Mouse (Mus musculus): ENCODE measurements around the gene Ube4b. TPM values are rescaled to one million over a fixed set of nuclear protein-coding genes. Genes with fewer than 3 reads are reported as not detected.
"Not testable (repeated sequence)": the region's sequence is repeated elsewhere in the genome, so short reads cannot be mapped to it uniquely, and the experiment has no call there.

The Ube4b gene
- total RNA-seq (2014; fragmentation: Nextera tagmentation) (65.7 and 65.9 TPM in 2 replicates), total RNA-seq (2017) (24.1 and 34.2 TPM in 2 replicates)

DNA sequence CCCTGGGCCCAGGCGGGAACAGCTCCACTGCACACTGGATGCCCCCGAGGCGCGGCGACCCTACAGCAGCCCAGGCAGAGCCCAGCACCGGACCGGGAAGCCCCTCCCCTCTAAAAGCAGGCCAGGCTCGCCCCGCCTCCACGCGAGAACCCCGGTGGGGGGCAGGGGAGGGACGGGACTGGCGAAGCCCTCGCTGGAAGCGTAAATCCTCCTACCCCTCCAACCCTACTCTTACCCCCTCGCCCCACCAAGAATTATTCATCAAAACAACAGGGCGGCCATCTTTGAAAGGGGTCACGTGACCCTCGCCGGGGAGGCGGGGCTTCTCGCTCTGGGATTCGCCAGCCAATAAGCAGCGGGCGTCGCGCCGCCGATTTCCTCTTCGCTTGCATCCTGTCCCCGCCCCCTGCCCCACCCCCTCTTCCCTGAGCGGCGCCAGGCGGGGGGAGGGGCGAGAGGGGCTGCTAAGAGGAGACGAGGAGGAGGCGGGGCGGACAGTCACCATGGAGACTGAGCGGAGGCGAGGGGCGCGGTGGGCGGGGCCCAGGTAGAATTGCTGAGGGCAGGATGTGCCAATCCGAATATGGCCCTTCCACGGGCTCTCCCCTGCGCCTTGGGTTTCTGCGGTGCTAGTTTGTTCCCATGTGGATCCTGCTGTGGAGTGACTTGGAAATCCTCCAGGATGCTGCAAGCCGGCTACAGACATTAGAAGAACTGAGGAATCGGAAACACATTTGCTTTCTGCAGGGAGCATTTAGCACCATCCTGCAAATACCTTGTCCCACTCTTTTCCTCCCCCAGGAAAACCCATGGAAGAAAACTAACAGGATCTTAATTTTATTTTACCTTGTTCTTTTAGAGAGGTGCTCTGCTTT, at the start of gene Ube4b:
Gene Ube4b (minus strand): TSS at position 425 of the 875 bp plus-strand sequence.
- ATAC-seq (replicated peaks; ENCODE audit: low FRiP score, low TSS enrichment, poor library complexity, severe bottlenecking) = peak; percentile 87

DNA sequence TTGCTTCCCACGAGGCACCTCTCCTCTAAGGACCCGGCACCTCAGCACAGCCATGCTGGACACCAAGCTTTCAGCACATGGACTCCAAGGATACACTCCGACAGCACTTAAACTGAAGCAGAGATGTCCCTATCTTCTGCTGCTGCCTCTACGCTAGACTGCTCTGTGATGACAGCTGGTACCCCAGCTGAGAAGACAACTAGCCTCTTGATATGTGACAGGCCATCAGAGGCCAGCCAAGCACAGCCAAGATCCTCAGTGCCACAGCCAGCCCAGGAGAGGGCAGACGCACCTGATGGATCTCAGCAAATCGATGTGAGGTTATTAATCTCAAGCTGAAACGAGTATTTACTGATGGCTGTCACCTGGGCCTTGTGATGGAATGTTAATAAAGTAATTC, 48.5 kb upstream of the Ube4b start:
- no peak for ATAC-seq (replicated peaks; ENCODE audit: low FRiP score, low TSS enrichment, poor library complexity, severe bottlenecking)

DNA sequence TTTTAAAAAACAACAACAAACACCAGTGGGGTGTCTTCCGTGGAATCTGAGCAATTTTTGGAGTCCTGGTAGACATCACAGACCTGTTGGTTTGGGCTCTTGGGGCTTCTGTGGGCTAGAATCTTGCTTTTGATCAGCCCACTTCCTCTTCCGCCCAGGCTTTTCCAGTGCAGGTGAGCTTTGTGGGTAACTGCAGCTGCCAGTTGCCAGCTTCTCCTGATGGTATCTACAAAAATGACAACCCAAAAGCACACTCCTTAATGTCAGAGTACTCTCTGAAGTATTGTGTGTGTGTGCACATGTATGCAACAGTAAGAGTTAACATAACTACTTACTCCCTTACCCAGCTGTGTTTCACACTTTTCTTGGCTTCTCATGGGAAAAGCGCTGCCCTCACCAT, 43.0 kb upstream of the Ube4b start:
- no peak for ATAC-seq (replicated peaks; ENCODE audit: low FRiP score, low TSS enrichment, poor library complexity, severe bottlenecking)

DNA sequence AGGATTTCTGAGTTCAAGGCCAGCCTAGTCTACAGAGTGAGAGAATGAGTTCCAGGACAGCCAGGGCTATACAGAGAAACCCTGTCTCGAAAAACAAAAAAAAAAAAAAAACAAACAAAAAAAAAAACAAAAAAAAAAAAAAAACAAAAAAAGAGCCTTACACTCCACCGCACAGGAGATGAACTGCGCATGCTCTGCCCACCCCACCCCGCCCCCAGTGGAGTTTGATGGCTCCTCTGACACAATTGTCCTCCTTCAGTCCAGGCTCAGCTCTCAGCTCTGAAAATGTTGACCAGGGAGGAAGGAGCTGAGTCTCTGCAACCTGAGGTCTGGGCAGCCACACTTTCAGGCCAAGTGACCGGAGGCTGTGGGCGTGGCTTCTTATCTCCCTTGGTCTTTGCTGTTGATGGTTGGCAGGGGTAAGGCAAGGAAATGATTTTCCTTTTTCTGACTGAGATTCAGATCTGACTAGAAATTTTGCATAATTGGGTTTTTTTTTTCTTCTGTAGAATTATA, 36.9 kb upstream of the Ube4b start:
- ATAC-seq (replicated peaks; ENCODE audit: low FRiP score, low TSS enrichment, poor library complexity, severe bottlenecking) = no peak

DNA sequence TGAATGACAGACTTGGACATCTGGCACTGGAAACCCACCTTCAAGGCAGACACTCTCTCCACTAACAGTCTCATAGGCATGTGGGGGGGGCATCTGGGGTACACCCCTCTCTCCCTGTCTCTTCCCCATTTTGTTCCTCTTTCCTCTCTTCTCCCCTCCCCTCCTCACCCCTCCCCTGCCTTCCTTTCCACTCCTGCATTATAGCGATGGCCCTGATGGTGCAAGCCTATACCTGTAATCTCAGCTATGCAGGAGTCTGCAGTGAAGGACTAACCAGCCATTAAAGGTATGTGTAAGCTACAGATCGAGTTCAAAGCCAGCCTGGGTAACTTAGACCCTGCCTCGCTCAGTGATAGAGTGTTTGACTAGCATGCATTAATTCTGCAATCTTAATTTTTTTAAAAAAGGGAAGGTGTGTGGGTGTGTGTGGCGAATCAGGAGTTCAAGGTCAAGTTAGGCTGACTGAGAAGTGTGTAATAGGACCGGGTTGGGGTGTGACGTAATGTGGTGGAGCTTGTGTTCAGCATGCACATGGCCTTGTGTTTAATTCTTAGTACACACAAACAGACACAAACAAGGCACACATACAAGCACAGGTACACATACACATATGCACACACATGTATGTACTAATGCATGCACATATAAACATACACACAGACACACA, 35.9 kb upstream of the Ube4b start:
- no peak for ATAC-seq (replicated peaks; ENCODE audit: low FRiP score, low TSS enrichment, poor library complexity, severe bottlenecking)

DNA sequence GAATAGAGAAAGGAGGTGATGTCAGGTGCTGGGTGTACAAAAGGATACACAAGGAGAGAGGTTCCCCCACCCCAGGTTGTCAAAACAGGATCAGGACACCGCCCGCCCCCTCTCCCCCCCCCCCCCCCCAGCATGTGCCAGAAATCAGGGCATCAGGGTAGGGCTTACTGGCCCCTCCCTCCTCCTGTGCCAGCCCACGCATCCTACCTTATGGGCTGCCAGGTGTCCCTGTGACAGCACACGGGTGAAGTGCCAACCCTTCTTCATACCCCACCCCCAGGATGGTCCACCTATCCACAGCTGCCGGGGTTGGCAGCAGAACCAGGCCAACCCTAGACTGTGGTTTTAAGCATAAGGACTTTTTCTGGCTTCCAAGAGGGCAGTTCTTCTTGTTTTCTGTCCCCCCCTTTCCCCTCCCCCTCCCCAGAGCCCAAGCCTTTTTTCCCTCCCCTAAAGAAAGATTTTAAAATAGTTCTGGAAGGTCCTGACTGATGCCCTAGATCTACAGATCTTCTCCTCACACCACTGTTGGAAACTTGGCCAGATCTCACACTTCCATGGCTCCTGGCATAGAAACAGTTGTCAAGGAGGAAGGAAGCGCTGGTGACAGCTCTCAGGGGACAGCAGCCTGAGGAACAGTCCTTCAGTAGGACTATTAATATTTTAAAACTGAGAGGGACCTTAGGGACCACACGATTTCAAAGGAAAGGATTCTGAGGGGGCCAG, 35.2 kb upstream of the Ube4b start:
- ATAC-seq (replicated peaks; ENCODE audit: low FRiP score, low TSS enrichment, poor library complexity, severe bottlenecking) = no peak

DNA sequence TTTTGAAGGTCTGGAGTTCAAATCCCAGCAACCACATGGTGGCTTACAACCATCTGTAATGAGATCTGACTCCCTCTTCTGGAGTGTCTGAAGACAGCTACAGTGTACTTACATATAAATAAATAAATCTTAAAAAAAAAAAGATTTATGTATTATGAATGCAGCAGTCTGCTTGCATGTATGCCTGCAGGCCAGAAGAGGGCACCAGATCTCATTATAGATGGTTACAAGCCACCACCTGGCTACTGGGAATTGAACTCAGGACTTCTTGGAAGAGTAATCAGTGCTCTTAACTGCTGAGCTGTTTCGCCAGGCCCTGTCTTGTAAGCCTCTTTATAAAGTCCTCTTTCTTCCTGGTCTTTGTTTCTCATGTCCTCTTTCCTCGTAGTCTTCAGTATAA, 33.9 kb upstream of the Ube4b start:
- ATAC-seq (replicated peaks; ENCODE audit: low FRiP score, low TSS enrichment, poor library complexity, severe bottlenecking) = not testable (repeated sequence)

DNA sequence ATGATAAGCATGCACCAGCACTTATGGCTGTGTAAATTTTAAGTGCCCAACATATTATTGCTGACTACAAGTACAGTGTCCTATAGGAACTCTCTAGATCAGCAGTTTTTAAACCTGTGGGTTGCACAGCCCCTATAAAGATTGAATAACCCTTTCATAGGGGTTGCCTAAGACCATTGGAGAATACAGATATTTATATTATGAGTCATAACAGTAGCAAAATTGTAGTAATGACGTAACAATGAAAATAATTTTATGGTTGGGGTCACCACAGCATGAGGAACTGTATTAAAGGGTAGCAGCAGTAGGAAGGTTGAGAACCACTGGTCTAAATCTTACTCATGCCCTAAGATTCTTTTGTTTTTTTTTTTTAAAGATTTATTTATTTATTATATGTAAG, 32.9 kb upstream of the Ube4b start:
- no peak for ATAC-seq (replicated peaks; ENCODE audit: low FRiP score, low TSS enrichment, poor library complexity, severe bottlenecking)

DNA sequence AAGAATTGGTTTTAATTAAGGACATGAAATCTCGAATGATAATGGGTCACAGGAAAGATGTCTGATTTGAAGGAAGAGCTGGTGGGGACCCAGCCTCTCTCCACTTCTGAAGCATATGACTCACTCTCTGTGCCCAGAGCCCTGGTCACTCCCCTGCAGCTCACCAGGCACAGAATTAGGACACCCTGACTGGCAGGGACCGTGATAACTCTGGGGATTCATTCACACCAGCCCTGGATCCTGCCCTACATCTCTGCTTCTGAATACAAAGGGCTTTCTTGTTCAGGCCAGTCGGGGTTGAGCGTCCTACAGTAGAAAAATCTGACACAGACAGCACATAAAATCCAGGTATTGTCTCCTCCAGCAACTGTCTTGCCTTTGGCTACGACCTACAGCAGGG, 32.0 kb upstream of the Ube4b start:
- no peak for ATAC-seq (replicated peaks; ENCODE audit: low FRiP score, low TSS enrichment, poor library complexity, severe bottlenecking)

DNA sequence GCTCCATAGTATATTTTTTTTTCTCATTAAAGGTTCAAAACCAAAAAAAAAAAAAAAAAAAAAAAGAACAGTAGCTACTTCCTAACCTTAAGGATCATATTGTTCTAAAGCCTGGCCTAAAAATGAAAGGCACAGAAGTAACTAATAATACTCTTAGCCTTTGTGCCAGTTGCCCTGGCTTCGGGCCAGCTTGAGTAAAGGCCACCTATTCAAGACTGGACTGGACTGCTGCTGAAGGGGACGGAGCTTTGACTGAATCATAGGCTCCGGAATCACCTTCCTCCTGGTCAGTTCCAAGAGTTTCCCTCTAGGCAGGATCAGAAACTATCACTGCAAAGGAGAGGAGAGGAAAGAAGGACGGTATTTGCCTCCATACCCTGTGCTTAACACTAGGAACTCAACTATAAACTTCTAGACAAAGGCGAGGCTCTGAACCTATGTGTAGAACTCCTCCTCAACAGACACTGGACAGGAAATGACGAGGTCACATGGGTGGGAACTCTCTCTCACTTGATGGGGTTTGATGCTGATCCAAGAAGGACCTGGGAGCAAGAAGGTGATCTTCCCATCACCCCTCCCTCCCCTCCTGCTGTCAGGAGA, 31.4 kb upstream of the Ube4b start:
- no peak for ATAC-seq (replicated peaks; ENCODE audit: low FRiP score, low TSS enrichment, poor library complexity, severe bottlenecking)

DNA sequence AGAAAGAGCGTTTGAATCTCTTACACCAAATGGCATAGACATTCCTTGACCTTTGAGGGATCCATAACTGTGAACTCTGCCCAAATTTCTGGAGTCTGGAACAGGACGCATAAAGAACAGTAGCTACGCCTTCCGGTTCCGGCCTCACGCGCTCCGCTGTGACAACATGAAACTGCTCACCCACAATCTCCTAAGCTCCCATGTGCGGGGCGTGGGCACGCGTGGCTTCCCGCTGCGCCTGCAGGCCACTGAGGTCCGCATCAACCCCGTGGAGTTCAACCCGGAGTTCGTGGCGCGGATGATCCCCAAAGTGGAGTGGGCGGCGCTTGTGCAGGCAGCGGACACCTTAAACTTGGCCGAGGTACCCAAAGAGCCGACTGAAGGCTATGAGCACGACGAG, 30.6 kb upstream of the Ube4b start:
- peak; percentile 77 for ATAC-seq (replicated peaks; ENCODE audit: low FRiP score, low TSS enrichment, poor library complexity, severe bottlenecking)

DNA sequence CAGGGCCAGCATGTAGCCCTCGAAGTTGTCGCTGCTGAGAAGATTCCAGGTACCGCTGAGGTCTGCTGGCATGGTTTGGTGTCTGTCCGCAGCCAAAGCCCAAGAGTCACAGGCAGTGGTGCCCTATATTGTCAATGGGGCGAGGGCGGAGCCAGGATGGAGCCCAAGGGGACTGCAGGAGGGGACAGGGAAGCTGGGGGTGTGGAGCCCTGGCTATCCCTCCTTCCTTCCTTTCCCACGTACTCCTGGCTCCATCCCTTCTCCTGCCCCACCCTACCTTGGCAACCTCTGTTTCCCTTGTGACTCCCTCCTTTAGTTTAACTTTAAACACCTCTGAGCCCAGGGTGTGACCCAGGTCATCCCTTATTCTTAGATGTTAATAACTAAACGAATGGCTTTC, 28.3 kb upstream of the Ube4b start, which contains the start of gene Rbp7:
Gene Rbp7 (minus strand): TSS at position 100 of the 400 bp plus-strand sequence.
- no peak for ATAC-seq (replicated peaks; ENCODE audit: low FRiP score, low TSS enrichment, poor library complexity, severe bottlenecking)

DNA sequence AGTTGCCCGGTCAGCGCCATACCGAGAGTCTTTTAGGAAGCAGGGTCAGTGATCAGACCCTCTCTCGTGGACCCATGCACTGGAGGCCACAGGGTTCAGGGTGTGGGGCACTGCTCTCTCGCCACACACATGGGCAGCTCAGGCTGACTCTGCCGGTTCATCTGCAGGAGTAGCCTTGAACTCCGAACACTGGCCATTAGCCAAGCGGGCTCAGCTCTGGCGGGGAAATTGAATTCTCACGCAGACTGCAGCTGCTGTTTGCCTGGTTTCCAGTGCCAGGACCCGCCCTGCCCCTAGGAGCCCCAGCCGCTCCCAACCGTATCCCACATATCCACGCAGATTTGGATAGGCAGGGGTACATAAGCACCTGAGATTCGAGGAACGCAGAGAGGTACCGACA, 27.7 kb upstream of the Ube4b start:
- ATAC-seq (replicated peaks; ENCODE audit: low FRiP score, low TSS enrichment, poor library complexity, severe bottlenecking) = no peak

DNA sequence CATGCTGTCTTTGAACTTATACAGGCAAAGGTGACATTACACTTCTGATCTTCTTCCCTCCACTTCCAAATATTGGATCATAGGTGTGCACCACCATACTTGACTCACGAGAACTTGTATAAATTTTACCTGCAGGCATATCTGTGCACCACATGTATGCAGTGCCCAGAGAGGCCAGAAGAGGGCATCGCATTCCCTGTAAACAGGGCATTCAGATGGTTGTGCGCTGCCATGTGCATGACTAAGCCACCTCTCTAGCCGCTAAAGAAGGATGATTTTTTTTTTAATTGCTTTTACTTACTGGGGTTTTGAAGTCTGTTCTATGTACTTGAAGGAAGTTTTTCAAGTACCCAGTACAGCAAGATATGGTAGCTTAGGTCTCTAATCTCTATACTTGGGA, 27.1 kb upstream of the Ube4b start:
- peak; percentile 58 for ATAC-seq (replicated peaks; ENCODE audit: low FRiP score, low TSS enrichment, poor library complexity, severe bottlenecking)

DNA sequence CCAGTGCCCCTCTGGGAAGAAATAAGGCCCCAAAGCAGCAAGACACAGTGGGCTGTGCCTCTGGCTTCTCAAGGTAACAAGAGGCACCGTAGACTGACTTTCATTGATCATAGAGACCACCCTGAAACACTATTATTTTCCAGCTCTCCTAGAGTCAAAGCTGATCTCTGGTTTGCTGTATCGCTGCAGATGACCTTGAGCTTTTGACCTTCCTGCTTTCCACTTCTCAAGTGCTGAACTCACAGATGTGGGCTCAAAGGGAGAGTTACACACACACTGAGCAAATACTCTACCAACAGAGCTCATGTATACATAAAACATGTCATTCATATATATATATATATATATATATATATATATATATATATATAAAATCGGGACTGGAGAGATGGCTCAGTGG, 24.1 kb upstream of the Ube4b start:
- ATAC-seq (replicated peaks; ENCODE audit: low FRiP score, low TSS enrichment, poor library complexity, severe bottlenecking) = no peak

DNA sequence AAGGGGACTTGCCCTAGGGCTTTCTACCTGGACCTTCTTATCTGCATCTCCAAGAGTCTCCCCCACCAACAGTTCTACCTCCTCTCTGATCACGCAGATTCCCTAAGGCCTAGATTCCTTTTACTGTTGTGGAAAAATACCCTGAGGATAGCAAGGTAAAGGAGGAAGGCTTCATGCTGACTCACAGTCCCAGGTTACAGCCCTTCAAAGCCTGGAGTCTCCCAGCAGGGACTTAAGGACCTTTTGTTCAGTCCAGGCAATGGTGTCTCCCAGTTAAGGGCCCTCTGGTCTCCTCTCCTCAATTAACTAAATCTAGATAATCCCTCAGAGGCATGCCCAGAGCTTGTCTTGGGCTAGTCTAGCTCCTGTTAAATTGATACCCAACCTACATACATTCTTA, 19.8 kb upstream of the Ube4b start:
- ATAC-seq (replicated peaks; ENCODE audit: low FRiP score, low TSS enrichment, poor library complexity, severe bottlenecking) = 0 out of 2 replicates have a peak, but pooled peaks have one; percentile 1

DNA sequence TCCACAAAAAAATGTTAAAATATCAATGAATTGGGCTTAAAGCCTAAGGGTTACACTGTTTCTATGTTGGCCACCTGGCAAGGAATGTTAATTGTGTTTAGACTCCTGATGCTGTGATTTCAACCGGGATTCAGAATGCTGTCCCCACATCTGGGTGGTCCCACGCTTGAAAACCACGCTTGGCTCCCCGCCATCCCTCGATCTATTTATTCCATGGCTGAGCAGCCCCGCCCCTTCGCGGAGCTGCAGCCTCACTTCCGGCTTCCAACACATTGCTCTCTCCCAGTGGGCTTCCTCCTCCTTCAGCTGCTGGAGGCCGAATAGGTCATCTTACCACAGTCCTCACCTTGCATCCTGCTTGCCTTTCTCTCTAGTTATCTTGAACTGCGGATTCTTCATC, 19.3 kb upstream of the Ube4b start:
- ATAC-seq (replicated peaks; ENCODE audit: low FRiP score, low TSS enrichment, poor library complexity, severe bottlenecking) = peak; percentile 50

DNA sequence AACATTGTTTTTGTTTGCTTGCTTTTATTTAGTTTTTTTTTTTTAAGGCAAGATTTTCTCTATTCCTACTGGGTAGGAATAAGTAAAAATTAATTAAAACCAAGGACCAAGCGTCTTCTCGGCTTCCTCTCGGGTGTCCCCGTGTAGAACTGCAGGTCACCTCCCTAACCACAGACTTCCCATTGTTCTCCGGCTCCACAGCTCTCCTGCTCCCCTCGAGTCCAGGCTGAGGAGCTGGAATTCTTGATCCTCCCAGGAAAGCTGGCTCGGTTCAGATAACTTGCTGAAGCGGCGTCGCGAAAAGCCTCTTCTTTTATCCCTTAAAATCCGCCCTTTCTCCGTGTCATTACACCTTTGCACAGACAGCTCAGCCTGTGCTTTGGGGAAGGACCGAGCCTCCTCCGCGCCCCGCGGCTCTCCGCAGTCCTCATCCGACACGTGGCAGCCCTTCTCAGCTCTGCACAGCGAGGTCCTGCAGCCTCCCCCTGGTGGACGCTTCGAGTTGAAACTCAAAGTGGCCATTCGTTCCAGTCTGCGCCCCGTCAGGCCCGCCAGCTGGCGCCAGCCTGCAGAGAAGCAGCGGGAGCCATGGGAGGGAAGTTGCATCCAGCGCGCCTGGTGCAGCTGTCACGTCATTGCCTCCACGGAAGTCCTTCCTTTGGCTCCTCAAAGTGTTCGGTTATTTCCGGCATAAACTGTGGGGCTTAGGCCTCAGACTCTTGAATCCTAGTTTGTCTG, 18.6 kb upstream of the Ube4b start:
- ATAC-seq (replicated peaks; ENCODE audit: low FRiP score, low TSS enrichment, poor library complexity, severe bottlenecking) = peak; percentile 99

DNA sequence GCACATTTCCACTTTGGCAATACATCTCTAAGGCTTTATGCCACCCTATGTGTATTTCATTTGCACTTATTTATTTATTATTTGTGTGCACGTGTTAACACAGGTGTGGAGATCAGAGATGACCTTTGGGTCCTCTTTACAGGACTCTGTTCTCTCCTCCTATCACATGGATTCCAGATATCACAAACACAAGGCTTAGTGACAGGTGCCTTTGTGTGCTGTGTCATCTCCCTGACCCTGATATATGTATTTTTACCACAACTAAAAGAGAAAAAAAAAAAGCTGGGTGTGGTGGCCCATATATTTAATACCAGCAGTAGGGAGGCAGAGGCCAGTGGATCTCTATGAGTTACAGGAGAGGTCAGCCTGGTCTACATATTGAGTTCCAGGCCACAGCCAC, 17.9 kb upstream of the Ube4b start:
- no peak for ATAC-seq (replicated peaks; ENCODE audit: low FRiP score, low TSS enrichment, poor library complexity, severe bottlenecking)
